Mouse (Mus musculus): Measurements from ENCODE around the gene Adgrv1. TPM values are rescaled to one million over a fixed set of nuclear protein-coding genes. Genes with fewer than 3 reads are reported as not detected.
"Not testable (repeated sequence)": the region's sequence is repeated elsewhere in the genome, so short reads cannot be mapped to it uniquely, and the experiment has no call there.

The Adgrv1 gene
- 2.7 and 2.8 TPM in 2 replicates for polyA plus RNA-seq (2015; fragmentation: Nextera tagmentation; extraction: Ambion mirVana)

GRCm38 (mm10) chr13:81632720-81633415 lies at the start of gene Adgrv1:
Gene Adgrv1, minus strand, starts transcription at chr13:81633154.
- 2% methylated on average over 42 of the region's 42 CpGs for WGBS
- Histone ChIP-seq H3K36me3 (no peaks in the 10 kb centered on the region), H3K9me3 (no peaks in the 10 kb centered on the region), H3K9ac (peak within 1 kb of the TSS; percentile 62), H3K27ac (no peak within 1 kb of the TSS), H3K4me1 (peaks cover 12% of the 10 kb centered on the region), H3K4me2 (peak within 1 kb of the TSS; percentile 82), H3K4me3 (peak within 1 kb of the TSS; percentile 47), H3K27me3 (peaks cover 30% of the 10 kb centered on the region)
- ATAC-seq (ENCODE audit: insufficient number of reproducible peaks, insufficient read depth, low FRiP score, low TSS enrichment, low read depth), result peak; percentile 79

- Histone ChIP-seq H3K36me3 (peaks cover 40% of the 10 kb centered on the region), H3K9ac (no peak overlapping the region), H3K4me2 (no peak overlapping the region), H3K27ac (no peak overlapping the region), H3K4me1 (0 out of 2 replicates have a peak, but pooled peaks cover 5% of the 10 kb centered on the region), H3K4me3 (no peak overlapping the region), H3K27me3 (no peaks in the 10 kb centered on the region), H3K9me3 (no peaks in the 10 kb centered on the region)
- 83% methylated on average over 8 of the region's 8 CpGs for WGBS
- ATAC-seq (ENCODE audit: insufficient number of reproducible peaks, insufficient read depth, low FRiP score, low TSS enrichment, low read depth), result no peak
Observed at GRCm38 (mm10) chr13:81675333-81675732, 42.4 kb upstream of the Adgrv1 start.

GRCm38 (mm10) chr13:81667713-81668112 lies 34.8 kb upstream of the Adgrv1 start:
- H3K27ac ChIP-seq, result no peak overlapping the region
- no peak overlapping the region for H3K4me2 ChIP-seq
- no peak overlapping the region for H3K9ac ChIP-seq
- WGBS, result 90% methylated on average over 5 of the region's 5 CpGs
- no peak overlapping the region for H3K4me3 ChIP-seq
- H3K9me3 ChIP-seq, result no peaks in the 10 kb centered on the region
- ATAC-seq (ENCODE audit: insufficient number of reproducible peaks, insufficient read depth, low FRiP score, low TSS enrichment, low read depth), result no peak
- H3K4me1 ChIP-seq, result no peaks in the 10 kb centered on the region
- H3K27me3 ChIP-seq, result no peaks in the 10 kb centered on the region
- peaks cover 64% of the 10 kb centered on the region for H3K36me3 ChIP-seq

- Histone ChIP-seq H3K27me3 (no peaks in the 10 kb centered on the region), H3K4me2 (no peak overlapping the region), H3K4me1 (0 out of 2 replicates have a peak, but pooled peaks cover 4% of the 10 kb centered on the region), H3K9ac (no peak overlapping the region), H3K27ac (no peak overlapping the region), H3K4me3 (no peak overlapping the region), H3K36me3 (peaks cover 60% of the 10 kb centered on the region), H3K9me3 (no peaks in the 10 kb centered on the region)
- ATAC-seq (ENCODE audit: insufficient number of reproducible peaks, insufficient read depth, low FRiP score, low TSS enrichment, low read depth), result no peak
- 88% methylated on average over 5 of the region's 5 CpGs for WGBS
Observed at GRCm38 (mm10) chr13:81664331-81664698, 31.4 kb upstream of the Adgrv1 start.

- H3K27me3 ChIP-seq, result no peaks in the 10 kb centered on the region
- no peak overlapping the region for H3K9ac ChIP-seq
- H3K4me2 ChIP-seq, result no peak overlapping the region
- no peak for ATAC-seq (ENCODE audit: insufficient number of reproducible peaks, insufficient read depth, low FRiP score, low TSS enrichment, low read depth)
- no peaks in the 10 kb centered on the region for H3K9me3 ChIP-seq
- no peak overlapping the region for H3K4me3 ChIP-seq
- H3K4me1 ChIP-seq, result peaks cover 7% of the 10 kb centered on the region
- H3K36me3 ChIP-seq, result peaks cover 54% of the 10 kb centered on the region
- WGBS, result 88% methylated on average over 12 of the region's 12 CpGs
- H3K27ac ChIP-seq, result no peak overlapping the region
Observed at GRCm38 (mm10) chr13:81663566-81664330, 30.8 kb upstream of the Adgrv1 start.

- Histone ChIP-seq H3K9ac (peak overlapping the region; percentile 86), H3K27me3 (no peaks in the 10 kb centered on the region), H3K4me2 (peak overlapping the region; percentile 74), H3K9me3 (no peaks in the 10 kb centered on the region), H3K36me3 (peaks cover 5% of the 10 kb centered on the region; the same call in 1 of the 2 replicates), H3K27ac (peak overlapping the region; percentile 89), H3K4me3 (peak overlapping the region; percentile 79), H3K4me1 (peaks cover 20% of the 10 kb centered on the region)
- ATAC-seq (ENCODE audit: insufficient number of reproducible peaks, insufficient read depth, low FRiP score, low TSS enrichment, low read depth), result no peak
- WGBS, result 8% methylated on average over 21 of the region's 21 CpGs
Observed at GRCm38 (mm10) chr13:81658053-81658752, 25.2 kb upstream of the Adgrv1 start.

- Histone ChIP-seq H3K9ac (peak within 1 kb of the TSS; percentile 86), H3K9me3 (no peaks in the 10 kb centered on the region), H3K36me3 (peaks cover 5% of the 10 kb centered on the region; the same call in 1 of the 2 replicates), H3K4me2 (peak within 1 kb of the TSS; percentile 74), H3K27ac (peak within 1 kb of the TSS; percentile 89), H3K4me3 (peak within 1 kb of the TSS; percentile 79), H3K27me3 (no peaks in the 10 kb centered on the region), H3K4me1 (peaks cover 20% of the 10 kb centered on the region)
- under 1% methylated on average over 66 of the region's 73 CpGs for WGBS
- peak; percentile 99 for ATAC-seq (ENCODE audit: insufficient number of reproducible peaks, insufficient read depth, low FRiP score, low TSS enrichment, low read depth)
Observed at GRCm38 (mm10) chr13:81657351-81658052, 24.5 kb upstream of the Adgrv1 start, which contains the start of gene Lysmd3. Gene Lysmd3, plus strand, starts transcription at chr13:81657663.

GRCm38 (mm10) chr13:81657008-81657350 lies 24.0 kb upstream of the Adgrv1 start:
- Histone ChIP-seq H3K27ac (peak overlapping the region; percentile 89), H3K27me3 (no peaks in the 10 kb centered on the region), H3K9me3 (no peaks in the 10 kb centered on the region), H3K4me1 (peaks cover 20% of the 10 kb centered on the region), H3K4me2 (peak overlapping the region; percentile 74), H3K36me3 (peaks cover 5% of the 10 kb centered on the region; the same call in 1 of the 2 replicates), H3K4me3 (peak overlapping the region; percentile 79), H3K9ac (peak overlapping the region; percentile 86)
- ATAC-seq (ENCODE audit: insufficient number of reproducible peaks, insufficient read depth, low FRiP score, low TSS enrichment, low read depth), result no peak
- WGBS, result 21% methylated on average over 5 of the region's 5 CpGs

GRCm38 (mm10) chr13:81656091-81656850 lies 23.3 kb upstream of the Adgrv1 start:
- WGBS, result 23% methylated on average over 14 of the region's 14 CpGs
- Histone ChIP-seq H3K4me3 (0 out of 2 replicates have a peak overlapping the region, but pooled peaks have one; percentile 79), H3K9ac (no peak overlapping the region), H3K27ac (peak overlapping the region; percentile 7; the same call in 1 of the 2 replicates), H3K4me2 (peak overlapping the region; percentile 74), H3K36me3 (no peaks in the 10 kb centered on the region), H3K27me3 (no peaks in the 10 kb centered on the region), H3K4me1 (peaks cover 20% of the 10 kb centered on the region), H3K9me3 (no peaks in the 10 kb centered on the region)
- no peak for ATAC-seq (ENCODE audit: insufficient number of reproducible peaks, insufficient read depth, low FRiP score, low TSS enrichment, low read depth)

GRCm38 (mm10) chr13:81650382-81650781 lies 17.4 kb upstream of the Adgrv1 start:
- not testable (repeated sequence) for H3K4me1 ChIP-seq; H3K9ac ChIP-seq; H3K36me3 ChIP-seq; H3K27me3 ChIP-seq; H3K27ac ChIP-seq; H3K9me3 ChIP-seq; ATAC-seq (ENCODE audit: insufficient number of reproducible peaks, insufficient read depth, low FRiP score, low TSS enrichment, low read depth); H3K4me3 ChIP-seq; H3K4me2 ChIP-seq
- 86% methylated on average over 5 of the region's 6 CpGs for WGBS
